Mouse (Mus musculus): ENCODE measurements around the gene Ube2s.
"Not testable (repeated sequence)": the region's sequence is repeated elsewhere in the genome, so short reads cannot be mapped to it uniquely, and the experiment has no call there.

Ube2s gene

GRCm38 (mm10) chr7:4821690-4822089 is 9.3 kb upstream of the Ube2s start:
- no peak for DNase-seq (ENCODE audit: low spot score)

DNA sequence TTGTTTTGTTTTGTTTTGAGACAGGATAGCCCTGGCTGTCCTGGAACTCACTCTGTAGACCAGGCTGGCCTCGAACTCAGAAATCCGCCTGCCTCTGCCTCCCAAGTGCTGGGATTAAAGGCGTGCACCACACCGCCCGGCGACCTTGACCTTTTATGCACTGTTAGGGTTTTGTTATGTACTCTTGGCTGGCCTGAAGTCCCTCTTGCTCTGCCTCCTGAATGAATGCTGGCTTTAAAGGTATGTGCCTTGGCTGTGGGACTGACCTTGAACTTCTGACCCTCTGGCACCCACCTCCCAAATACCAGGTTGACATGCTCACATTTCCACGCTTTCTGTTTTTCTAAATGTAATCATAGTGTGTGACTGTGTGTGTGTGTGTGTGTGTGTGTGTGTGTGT is 8.5 kb upstream of the Ube2s start:
- DNase-seq (ENCODE audit: low spot score): not testable (repeated sequence)

DNA sequence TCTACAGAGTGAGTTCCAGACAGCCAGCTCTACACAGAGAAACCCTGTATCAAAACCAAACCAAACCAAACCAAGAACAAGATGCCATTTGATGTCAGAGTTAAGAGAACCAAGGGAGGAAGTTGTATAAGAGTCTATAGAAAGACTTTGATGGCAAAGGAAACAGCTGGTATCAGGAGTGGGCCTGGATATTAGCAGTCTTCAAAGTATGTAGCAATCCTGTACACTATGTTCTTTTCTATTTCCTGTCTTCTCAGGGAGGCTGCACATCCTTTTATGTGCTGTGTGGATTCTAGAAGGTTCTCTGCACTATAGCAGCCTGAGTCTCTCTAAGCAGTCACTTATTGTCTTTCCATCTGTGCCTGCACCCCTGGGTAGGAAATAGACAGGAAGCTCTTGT is 4.2 kb upstream of the Ube2s start:
- no peak for DNase-seq (ENCODE audit: low spot score)

- no peak for DNase-seq (ENCODE audit: low spot score)
These were observed 858 bp upstream of the Ube2s start for GRCm38 (mm10) chr7:4813105-4813791.

- DNase-seq (ENCODE audit: low spot score): no peak
These were observed 518 bp downstream of the Ube2s start for GRCm38 (mm10) chr7:4811842-4812302.

DNA sequence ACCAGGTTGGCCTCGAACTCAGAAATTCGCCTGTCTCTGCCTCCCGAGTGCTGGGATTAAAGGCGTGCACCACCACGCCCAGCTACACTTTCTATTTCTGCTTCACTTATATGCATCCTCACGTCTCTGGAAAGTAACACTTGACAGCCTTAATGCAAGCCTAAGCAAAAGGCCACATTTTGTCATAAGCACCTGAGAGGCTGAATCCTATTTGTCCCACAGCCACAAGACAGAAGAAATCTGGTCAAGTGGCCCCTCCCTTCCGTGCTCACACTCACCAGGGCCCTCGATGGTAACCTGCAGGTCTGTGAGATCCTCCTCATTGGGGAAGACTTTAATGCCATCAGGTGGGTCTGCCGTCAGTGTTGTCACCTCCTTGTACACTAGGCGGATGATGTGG is 1.3 kb downstream of the Ube2s start:
- DNase-seq (ENCODE audit: low spot score): not testable (repeated sequence)

DNA sequence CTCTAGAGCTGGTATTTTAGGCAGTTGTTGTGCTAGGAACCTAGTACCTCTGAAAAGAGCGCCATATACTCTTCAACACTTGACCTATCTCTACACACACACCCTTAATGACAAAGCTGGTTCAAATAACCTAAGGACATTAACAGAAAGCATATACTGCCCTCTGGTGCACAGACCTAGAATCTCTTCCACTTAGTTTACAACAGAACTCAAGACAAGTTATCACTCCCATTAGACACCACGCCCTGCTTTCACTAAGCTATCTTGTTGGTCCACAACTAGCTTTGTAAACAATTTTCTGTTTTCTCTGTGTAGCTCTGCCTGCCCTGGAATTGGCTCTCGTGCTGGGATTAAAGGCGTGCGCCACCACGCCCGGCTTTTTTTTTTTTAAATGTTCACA is 5.7 kb downstream of the Ube2s start:
- no peak for DNase-seq (ENCODE audit: low spot score)

GRCm38 (mm10) chr7:4802247-4802646 is 10.1 kb downstream of the Ube2s start:
- no peak for DNase-seq (ENCODE audit: low spot score)

GRCm38 (mm10) chr7:4795767-4796433 is 16.5 kb downstream of the Ube2s start:
- DNase-seq (ENCODE audit: low spot score): no peak

- DNase-seq (ENCODE audit: low spot score): no peak
These were observed 17.7 kb downstream of the Ube2s start for GRCm38 (mm10) chr7:4794631-4795168.

- no peak for DNase-seq (ENCODE audit: low spot score)
These were observed 18.7 kb downstream of the Ube2s start for GRCm38 (mm10) chr7:4793674-4794073.

- not testable (repeated sequence) for DNase-seq (ENCODE audit: low spot score)
These were observed 19.1 kb downstream of the Ube2s start for GRCm38 (mm10) chr7:4793248-4793647.

GRCm38 (mm10) chr7:4792278-4793212 is 19.8 kb downstream of the Ube2s start, which contains the start of gene Rpl28:
Gene Rpl28, plus strand, starts transcription at chr7:4792874.
- DNase-seq (ENCODE audit: low spot score): peak; percentile 84

DNA sequence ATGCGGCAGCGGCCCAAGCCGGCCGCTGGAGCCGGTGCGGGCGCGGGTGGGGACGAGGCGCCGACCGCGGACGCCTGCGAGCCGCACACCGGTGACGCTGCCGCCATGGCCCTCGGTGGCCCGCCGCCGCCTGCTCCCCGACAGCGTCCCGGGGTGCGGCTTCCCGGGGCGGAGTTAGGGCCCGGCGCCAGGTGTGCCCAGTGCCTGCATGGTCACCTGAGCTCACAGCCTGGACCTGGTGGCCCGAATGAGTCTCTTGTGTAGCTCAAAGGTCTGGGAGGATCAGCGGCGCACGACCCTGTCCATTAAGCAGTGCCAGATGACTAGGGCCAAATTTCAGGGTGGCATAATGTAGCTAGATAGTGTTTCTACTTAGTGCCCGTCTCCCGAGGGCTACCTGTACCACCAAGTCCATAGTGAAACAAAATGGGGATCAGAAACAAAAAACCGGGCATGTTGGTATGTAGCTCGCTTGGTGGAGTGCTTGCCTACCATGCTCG is 22.9 kb downstream of the Ube2s start, which contains the start of gene Tmem238:
Gene Tmem238 (minus strand): TSS at position 221 of the 500 bp plus-strand sequence.
- no peak for DNase-seq (ENCODE audit: low spot score)

GRCm38 (mm10) chr7:4788499-4789435 is 23.6 kb downstream of the Ube2s start:
- no peak for DNase-seq (ENCODE audit: low spot score)

- no peak for DNase-seq (ENCODE audit: low spot score)
These were observed 28.6 kb downstream of the Ube2s start for GRCm38 (mm10) chr7:4783667-4784268.

- no peak for DNase-seq (ENCODE audit: low spot score)
These were observed 29.6 kb downstream of the Ube2s start, which contains the start of the genes Il11 and Tmem190 for GRCm38 (mm10) chr7:4782759-4783158. Gene Il11, minus strand, starts transcription at chr7:4782859. Gene Tmem190, plus strand, starts transcription at chr7:4782937.

DNA sequence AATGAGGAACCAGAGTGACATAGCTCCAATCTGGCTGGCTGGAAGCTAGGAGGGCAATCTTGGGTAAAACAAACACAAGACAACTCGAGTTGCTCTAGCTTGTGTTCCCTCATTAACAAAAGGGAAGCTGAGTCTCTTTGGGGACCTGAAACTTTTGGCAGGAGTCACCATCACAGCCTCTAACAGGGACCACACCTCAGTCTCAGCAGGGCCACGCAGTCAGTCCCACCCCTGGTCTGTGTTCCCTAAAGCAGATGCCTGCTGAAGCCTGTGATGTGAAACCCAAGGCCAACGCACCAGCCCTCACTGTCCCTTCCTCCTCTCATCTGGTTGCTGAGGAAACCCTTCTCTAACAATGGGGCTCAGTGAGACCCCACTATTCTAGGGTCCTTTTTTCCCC is 30.3 kb downstream of the Ube2s start:
- no peak for DNase-seq (ENCODE audit: low spot score)

DNA sequence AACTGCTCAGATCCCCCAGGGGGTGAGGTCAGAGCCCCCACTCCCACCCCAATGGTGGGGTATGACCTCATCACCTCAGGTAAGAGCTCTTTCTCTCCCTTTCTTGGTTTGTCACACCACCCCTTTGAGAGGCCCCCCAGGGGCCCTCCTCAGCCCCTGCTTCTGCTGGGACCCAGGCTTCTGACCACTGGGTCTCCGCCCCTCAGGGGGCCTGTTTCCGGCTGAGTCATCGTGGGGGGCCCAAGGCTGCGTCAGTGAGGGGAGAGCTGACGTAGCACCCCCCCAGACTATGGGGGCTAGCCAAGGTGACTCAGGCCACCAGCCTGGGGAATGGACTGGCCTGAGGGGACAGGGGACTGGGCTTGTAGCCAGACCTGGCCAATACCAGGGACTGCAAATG is 32.5 kb downstream of the Ube2s start:
- DNase-seq (ENCODE audit: low spot score): no peak
